Mouse (Mus musculus) layer of hippocampus, postnatal 25 days (tissue): Measurements from ENCODE around the gene Uckl1. TPM values are rescaled to one million over a fixed set of nuclear protein-coding genes. Genes with fewer than 3 reads are reported as not detected.

Experiments
- DNase-seq, 2 experiments: peaks; one replicate each; pipeline ENCODE4 v3.0.0; 2022; ENCODE audit warnings: mixed read lengths in 2 of 2, low spot score in 1 of 2; ENCODE audit errors: extremely low spot score in 1 of 2
- microRNA-seq, 2 experiments: library from miRNA; unstranded; fragments of <30 nt; microRNA quantifications; one replicate each; pipeline ENCODE4 v1.2.0; 2021
- total RNA-seq, 2 experiments: library from RNA; stranded (reverse); gene quantifications; 2 replicates each; pipeline ENCODE4 v1.2.3; 2021

Gene Uckl1
- total RNA-seq, 2 experiments from 2014 or later, result 53.3 to 73.1 TPM

DNA sequence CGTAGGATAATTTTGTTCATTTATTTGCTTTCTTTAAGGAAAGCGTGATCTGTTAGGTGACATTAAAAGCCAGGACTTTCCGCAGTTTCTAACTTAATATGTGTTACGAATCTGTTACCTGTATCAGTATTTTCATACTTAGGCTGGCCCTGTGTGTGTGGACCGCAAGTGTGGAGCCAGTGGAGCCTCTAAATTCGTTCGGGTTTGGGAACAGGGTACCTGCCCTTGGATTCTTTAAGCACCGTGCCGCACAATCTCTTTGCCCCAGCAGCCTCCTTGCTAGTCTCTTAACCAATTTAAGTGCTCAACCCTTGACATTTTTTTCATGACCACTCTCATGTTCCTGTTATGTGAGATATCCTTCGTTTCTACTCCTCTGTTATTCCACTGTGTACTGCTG lies 63.2 kb downstream of the Uckl1 start:
- no peak for DNase-seq

GRCm38 (mm10) chr2:181520936-181521227 lies 63.8 kb downstream of the Uckl1 start:
- DNase-seq, result no peak

GRCm38 (mm10) chr2:181520118-181520935 lies 64.4 kb downstream of the Uckl1 start, which contains the start of gene Dnajc5:
TSS of gene Dnajc5 (plus strand) at chr2:181520485.
- DNase-seq, result peak; percentile 90 to 96

GRCm38 (mm10) chr2:181519201-181519600 lies 65.5 kb downstream of the Uckl1 start:
- DNase-seq, result no peak

Small RNA genes lying within 50 kb of the gene (microRNA-seq; reads per million reads assigned to microRNA genes)
- 0 to 0.92 reads per million in 2 experiments for gene Mir7006

Other genes starting within 250 kb of the Uckl1 start
- gene Zgpat, start 220.0 kb downstream of the Uckl1 start, total RNA-seq, result 10 to 100 TPM; 64.9 to 73.6 TPM
- gene Arfrp1, start 219.5 kb downstream of the Uckl1 start, total RNA-seq, result 10 to 100 TPM; 41.0 to 47.0 TPM
- gene Lime1, start 204.8 kb downstream of the Uckl1 start, total RNA-seq, result 10 to 100 TPM; 36.1 to 42.0 TPM
- 1 to 10 TPM; 6.7 to 7.3 TPM for gene Zbtb46, start 125.5 kb downstream of the Uckl1 start, total RNA-seq
- not detected for gene Abhd16b, start 91.7 kb downstream of the Uckl1 start, total RNA-seq
- 10 to 100 TPM; 75.4 to 79.1 TPM for gene Tpd52l2, start 87.8 kb downstream of the Uckl1 start, total RNA-seq
- gene Dnajc5, start 64.4 kb downstream of the Uckl1 start, total RNA-seq, result 100 to 1,000 TPM; 272 to 281 TPM
- gene Prpf6, start 7.0 kb upstream of the Uckl1 start, total RNA-seq, result 10 to 100 TPM; 57.9 to 58.8 TPM
- 100 to 1,000 TPM in 1 of 2 experiments, 10 to 100 TPM in 1; 82.8 to 114 TPM for gene Zfp512b, start 7.9 kb upstream of the Uckl1 start, total RNA-seq
- gene Samd10, start 14.3 kb upstream of the Uckl1 start, total RNA-seq, result 10 to 100 TPM; 11.7 to 14.2 TPM
- gene Gm29797, start 72.1 kb upstream of the Uckl1 start, total RNA-seq, result 1 to 10 TPM in 1 of 2 experiments, under 1 TPM in 1; 0.49 to 1.0 TPM
- gene Sox18, start 86.7 kb upstream of the Uckl1 start, total RNA-seq, result 10 to 100 TPM; 10.6 to 14.8 TPM
- 10 to 100 TPM; 53.7 to 65.7 TPM for gene Tcea2, start 95.4 kb upstream of the Uckl1 start, total RNA-seq
- 10 to 100 TPM; 32.2 to 39.5 TPM for gene Rgs19, start 109.1 kb upstream of the Uckl1 start, total RNA-seq
- gene Lkaaear1, start 113.5 kb upstream of the Uckl1 start, total RNA-seq, result not detected
- 10 to 100 TPM; 44.6 to 52.6 TPM for gene Oprl1, start 130.1 kb upstream of the Uckl1 start, total RNA-seq
- gene Myt1, start 178.4 kb upstream of the Uckl1 start, total RNA-seq, result 10 to 100 TPM; 26.4 to 34.5 TPM